Mouse (Mus musculus) erythroblast, embryonic 14.5 days (primary cell): ENCODE data around the gene Abcc9.

ENCODE experiments used
- GATA1 ChIP-seq: IDR thresholded peaks from 2 replicates; pipeline ENCODE4 v1.6.1; 2012; ENCODE audit warnings: low read length, inconsistent platforms, mixed read lengths
- TAL1 ChIP-seq: IDR thresholded peaks from 3 replicates; pipeline ENCODE4 v1.6.1; 2012; ENCODE audit warnings: low read length, inconsistent platforms, mixed read lengths

DNA sequence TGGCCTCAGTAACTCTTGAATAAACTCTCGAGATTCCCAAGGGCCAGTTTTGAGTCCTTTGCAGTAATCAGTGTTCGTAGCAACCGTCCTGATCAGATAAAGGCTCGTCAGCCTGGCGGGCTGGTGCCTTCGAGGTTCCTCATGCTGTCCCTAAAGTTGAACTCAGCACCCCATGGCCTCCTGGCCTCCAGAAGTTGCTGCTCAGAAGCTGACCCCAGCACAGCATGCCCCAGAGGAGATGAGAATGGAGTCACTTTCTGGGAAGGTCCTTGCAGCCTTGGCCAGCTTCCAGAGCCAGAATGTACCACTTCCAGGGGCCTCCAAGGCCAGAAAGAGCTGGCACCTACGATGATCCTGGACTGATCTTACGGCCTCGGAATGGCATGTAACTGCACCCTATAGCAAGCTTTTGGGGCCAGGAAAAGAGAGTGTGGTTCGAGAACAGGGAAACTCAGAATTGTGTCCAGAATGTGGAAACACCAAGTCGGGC is 1.4 kb upstream of the Abcc9 start:
- TF ChIP-seq GATA1: no peak
- TF ChIP-seq TAL1: no peak
